7 mouse cellular contexts compared by ENCODE assay signal in genomic region chr1:135729367-135729713, GRCm38 (mm10). TPM values are rescaled to one million over a fixed set of nuclear protein-coding genes. Genes with fewer than 3 reads are reported as not detected.
DNase-seq lines count a peak whose midpoint lies in the region; ATAC-seq and TF ChIP-seq lines count a peak whose summit lies in the region.

No protein-coding gene starts in this region.

- TF ChIP-seq CTCF in olfactory bulb, adult 2 months (IDR thresholded peaks at IDR 0.05; ENCODE audit: insufficient read depth, low read depth, low read length), result no peak

- ATAC-seq in forebrain, embryonic 15.5 days (replicated peaks), result peak; percentile 39; the same call in 1 of the 2 replicates

- H3K4me3 ChIP-seq in forebrain, embryonic 15.5 days, result peak overlapping the region; percentile 52
- peak overlapping the region; percentile 60 for H3K4me3 ChIP-seq in olfactory bulb, adult 2 months (ENCODE audit: insufficient read depth, low read depth, low read length)

- intact Hi-C loops in left cerebral cortex, postnatal 36 days (cut with DNase I), result no loop called here

- peaks cover 43% of the 10 kb centered on the region for H3K4me1 ChIP-seq in forebrain, embryonic 15.5 days
- peaks cover 39% of the 10 kb centered on the region for H3K4me1 ChIP-seq in olfactory bulb, adult 2 months (ENCODE audit: control insufficient read depth, insufficient read depth, low read length)

- DNase-seq in left cerebral cortex, adult 11 months (ENCODE audit: low spot score), result peak; percentile 59
- DNase-seq in left cerebral cortex, postnatal 36 days (ENCODE audit: low spot score in 2 of 2), result no peak
- DNase-seq in cerebellum, adult 9-11 months, result peak; percentile 32
- peak; percentile 42 for DNase-seq in liver
- no peak for DNase-seq in adrenal gland, postnatal 10 days

- no peaks in the 10 kb centered on the region for H3K36me3 ChIP-seq in forebrain, embryonic 15.5 days

- H3K27ac ChIP-seq in forebrain, embryonic 15.5 days (replicated peaks), result 0 out of 2 replicates have a peak overlapping the region, but pooled peaks have one; percentile 39
- 0 out of 2 replicates have a peak overlapping the region, but pooled peaks have one; percentile 7 for H3K27ac ChIP-seq in olfactory bulb, adult 2 months (ENCODE audit: insufficient read depth, low read depth, low read length)

- no peaks in the 10 kb centered on the region for H3K27me3 ChIP-seq in forebrain, embryonic 15.5 days

- TF ChIP-seq POLR2A in olfactory bulb, adult 2 months (IDR thresholded peaks at IDR 0.05; ENCODE audit: insufficient read depth, low read depth, low read length), result no peak

- H3K9me3 ChIP-seq in forebrain, embryonic 15.5 days, result no peaks in the 10 kb centered on the region

- H3K9ac ChIP-seq in forebrain, embryonic 15.5 days (replicated peaks), result peak overlapping the region; percentile 50

- under 1% methylated on average over 11 of the region's 11 CpGs for WGBS in forebrain, embryonic 15.5 days
- under 1% methylated on average over 11 of the region's 11 CpGs for WGBS in olfactory bulb, adult 2 months

- H3K4me2 ChIP-seq in forebrain, embryonic 15.5 days (replicated peaks), result peak overlapping the region; percentile 84

RNA-seq across cellular contexts. Expression of gene Csrp1, which starts 9.5 kb away (rescaled TPM):
- 100 to 1,000 TPM; 195 to 250 TPM for total RNA-seq in left cerebral cortex, postnatal 36 days (2021)
- 17.7 and 18.0 TPM in 2 replicates for polyA plus RNA-seq in forebrain, embryonic 15.5 days (2015; fragmentation: Nextera tagmentation; extraction: Ambion mirVana)
- polyA plus RNA-seq in olfactory bulb, adult 2 months (2012; ENCODE audit: insufficient read depth, insufficient read length, low replicate concordance, missing spikeins), result 169 and 254 TPM in 2 replicates
- total RNA-seq in adrenal gland, postnatal 10 days (2021), result 10 to 100 TPM; 94.9 to 97.9 TPM

RNA-seq across cellular contexts. Expression of gene Phlda3, which starts 36.6 kb away (rescaled TPM):
- total RNA-seq in left cerebral cortex, postnatal 36 days (2021), result 10 to 100 TPM; 18.2 to 28.8 TPM
- polyA plus RNA-seq in forebrain, embryonic 15.5 days (2015; fragmentation: Nextera tagmentation; extraction: Ambion mirVana), result 15.5 and 16.8 TPM in 2 replicates
- not detected in 2 replicates for polyA plus RNA-seq in olfactory bulb, adult 2 months (2012; ENCODE audit: insufficient read depth, insufficient read length, low replicate concordance, missing spikeins)
- total RNA-seq in adrenal gland, postnatal 10 days (2021), result 10 to 100 TPM; 42.9 to 82.7 TPM

RNA-seq across cellular contexts. Expression of gene Tnni1, which starts 49.9 kb away (rescaled TPM):
- 1 to 10 TPM; 2.2 to 4.8 TPM for total RNA-seq in left cerebral cortex, postnatal 36 days (2021)
- 0.45 and 1.3 TPM in 2 replicates for polyA plus RNA-seq in forebrain, embryonic 15.5 days (2015; fragmentation: Nextera tagmentation; extraction: Ambion mirVana)
- polyA plus RNA-seq in olfactory bulb, adult 2 months (2012; ENCODE audit: insufficient read depth, insufficient read length, low replicate concordance, missing spikeins), result not detected in 2 replicates
- 10 to 100 TPM in 1 of 2 experiments, 1 to 10 TPM in 1; 7.7 to 41.7 TPM for total RNA-seq in adrenal gland, postnatal 10 days (2021)

Comparison
In these comparisons a context has a peak if more than half of its experiments do, and no peak if none do; other contexts are left out.
1. DNase-seq: peak in left cerebral cortex, adult 11 months (single experiment), cerebellum, adult 9-11 months (single experiment) and liver (single experiment); none in left cerebral cortex, postnatal 36 days (0 of 2) and adrenal gland, postnatal 10 days (single experiment).